Mouse (Mus musculus) limb, embryonic 12.5 days (tissue): ENCODE measurements at regions not wholly inside any gene's neighbourhood (a gene's known extent, or its start where the extent isn't known, plus 50 kb on each side); places are given as distances from the start of the nearest gene placed in this dataset.

Experiments used
- ATAC-seq: fragments of 200-750 bp; cut with Nextera tagmentation; 2 replicates; pipeline ENCODE4 v1.8.0; 2017; ENCODE audit warnings: low read depth, moderate TSS enrichment; ENCODE audit not compliant: insufficient number of reproducible peaks, insufficient read depth, low FRiP score, low TSS enrichment
- H3K27ac ChIP-seq: fragments of 300-500 bp; sonication (generic); 2 replicates; pipeline ENCODE4 v1.5.1; 2016; ENCODE audit warnings: mild to moderate bottlenecking, moderate library complexity
- H3K27me3 ChIP-seq: fragments of 300-500 bp; sonication (generic); 2 replicates; pipeline ENCODE4 v1.6.1; 2016; ENCODE audit warnings: mild to moderate bottlenecking, moderate library complexity
- H3K36me3 ChIP-seq: fragments of 300-500 bp; sonication (generic); 2 replicates; pipeline ENCODE4 v1.6.1; 2016; ENCODE audit warnings: mild to moderate bottlenecking, moderate library complexity
- H3K4me1 ChIP-seq: fragments of 300-500 bp; sonication (generic); replicated peaks from 2 replicates; pipeline ENCODE4 v1.6.1; 2016
- H3K4me2 ChIP-seq: fragments of 300-500 bp; sonication (generic); 2 replicates; pipeline ENCODE4 v1.6.1; 2016; ENCODE audit warnings: mild to moderate bottlenecking, moderate library complexity
- H3K4me3 ChIP-seq: fragments of 300-500 bp; sonication (generic); replicated peaks from 2 replicates; pipeline ENCODE4 v1.5.1; 2016; ENCODE audit warnings: mild to moderate bottlenecking
- H3K9ac ChIP-seq: fragments of 300-500 bp; sonication (generic); replicated peaks from 2 replicates; pipeline ENCODE4 v1.6.1; 2016; ENCODE audit warnings: mild to moderate bottlenecking, moderate library complexity
- H3K9me3 ChIP-seq: fragments of 300-500 bp; sonication (generic); 2 replicates; pipeline ENCODE4 v1.6.1; 2016; ENCODE audit warnings: mild to moderate bottlenecking, moderate library complexity
- WGBS: fragments of 180-500 bp; shearing (Covaris S2); methylation state at CpG from one replicate; pipeline ENCODE4 v1.1.7; 2016; 5-methylcytosine and 5-hydroxymethylcytosine counted together

DNA sequence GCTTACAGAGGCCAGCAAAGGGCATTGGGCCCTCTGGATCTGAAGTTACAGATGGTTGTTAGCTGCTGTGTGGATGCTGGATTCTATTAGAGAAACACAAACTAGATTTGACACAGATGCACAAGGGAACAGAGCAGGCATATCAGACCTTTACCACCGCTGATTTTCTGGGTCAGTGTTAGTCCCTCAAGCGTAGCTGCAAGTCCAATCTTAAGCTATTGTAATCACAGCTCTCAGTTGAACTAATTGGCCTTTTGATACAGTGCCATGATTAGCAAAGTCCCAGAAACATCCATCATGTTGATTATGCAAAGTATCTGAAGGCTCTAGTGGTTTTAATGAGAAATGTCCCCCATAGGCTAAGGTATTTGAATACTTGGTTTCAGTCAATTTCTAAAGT, 54.2 kb upstream of the Plppr5 start:
- no peak for ATAC-seq
- no peak overlapping the region for H3K9ac ChIP-seq
- H3K27me3 ChIP-seq, result no peaks in the 10 kb centered on the region
- no peak overlapping the region for H3K27ac ChIP-seq
- no peaks in the 10 kb centered on the region for H3K36me3 ChIP-seq
- no peak overlapping the region for H3K4me3 ChIP-seq
- no peaks in the 10 kb centered on the region for H3K4me1 ChIP-seq
- WGBS, result 74% methylated on average over 2 of the region's 2 CpGs
- H3K4me2 ChIP-seq, result no peak overlapping the region
- no peaks in the 10 kb centered on the region for H3K9me3 ChIP-seq

DNA sequence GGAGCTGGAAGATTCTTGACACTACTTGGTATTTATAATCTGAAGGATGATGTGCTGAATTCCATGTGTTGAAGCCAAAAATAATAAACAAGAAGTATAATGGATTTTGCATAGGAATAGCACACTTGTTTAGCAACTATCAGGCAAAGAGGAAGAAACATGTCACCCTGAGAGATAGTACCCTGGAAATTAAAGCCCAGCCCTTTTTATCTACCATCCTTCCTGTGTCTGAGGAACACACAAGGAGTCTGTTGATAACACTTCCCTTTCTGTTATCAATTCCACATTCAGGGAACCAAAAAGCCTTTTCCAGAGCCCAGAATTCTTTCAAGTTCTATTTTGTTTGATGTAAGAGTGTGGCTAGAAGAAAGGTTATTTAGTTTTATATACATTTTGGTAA, 66.5 kb upstream of the Plppr5 start:
- Histone ChIP-seq H3K4me2 (no peak overlapping the region), H3K27me3 (no peaks in the 10 kb centered on the region), H3K4me1 (no peaks in the 10 kb centered on the region), H3K36me3 (no peaks in the 10 kb centered on the region), H3K9ac (no peak overlapping the region), H3K4me3 (no peak overlapping the region), H3K27ac (no peak overlapping the region), H3K9me3 (no peaks in the 10 kb centered on the region)
- no peak for ATAC-seq

DNA sequence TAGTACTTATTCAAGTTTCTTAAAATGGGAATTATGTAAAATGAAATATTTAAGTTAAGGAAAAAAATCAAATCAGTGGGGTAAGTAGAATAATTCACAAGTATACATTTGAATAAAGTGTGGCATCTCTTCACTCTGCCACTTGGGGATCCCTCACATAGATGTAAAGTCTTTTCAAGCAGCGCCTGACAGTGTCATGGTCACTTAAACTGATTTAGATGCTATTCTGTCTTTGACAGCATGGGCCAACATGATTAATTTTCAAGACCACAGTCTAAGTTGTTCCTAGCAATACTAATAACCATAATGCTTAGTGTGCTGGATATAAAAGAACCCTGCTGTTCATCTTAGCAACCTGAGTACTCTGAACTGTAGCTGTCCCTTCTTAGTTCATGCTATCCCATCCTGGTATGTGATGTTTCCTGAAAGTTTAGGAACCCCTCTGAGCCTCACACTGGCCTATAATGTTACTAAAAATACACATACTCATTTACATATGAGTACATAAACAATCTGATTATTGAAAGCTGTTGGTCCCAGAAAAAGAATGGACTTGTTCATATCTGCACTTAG, 68.4 kb upstream of the Plppr5 start:
- no peak for ATAC-seq
- no peaks in the 10 kb centered on the region for H3K36me3 ChIP-seq
- H3K4me3 ChIP-seq, result no peak overlapping the region
- no peak overlapping the region for H3K9ac ChIP-seq
- WGBS, result 78% methylated on average over 1 of the region's 1 CpGs
- no peak overlapping the region for H3K4me2 ChIP-seq
- no peak overlapping the region for H3K27ac ChIP-seq
- H3K9me3 ChIP-seq, result no peaks in the 10 kb centered on the region
- H3K4me1 ChIP-seq, result no peaks in the 10 kb centered on the region
- H3K27me3 ChIP-seq, result no peaks in the 10 kb centered on the region

DNA sequence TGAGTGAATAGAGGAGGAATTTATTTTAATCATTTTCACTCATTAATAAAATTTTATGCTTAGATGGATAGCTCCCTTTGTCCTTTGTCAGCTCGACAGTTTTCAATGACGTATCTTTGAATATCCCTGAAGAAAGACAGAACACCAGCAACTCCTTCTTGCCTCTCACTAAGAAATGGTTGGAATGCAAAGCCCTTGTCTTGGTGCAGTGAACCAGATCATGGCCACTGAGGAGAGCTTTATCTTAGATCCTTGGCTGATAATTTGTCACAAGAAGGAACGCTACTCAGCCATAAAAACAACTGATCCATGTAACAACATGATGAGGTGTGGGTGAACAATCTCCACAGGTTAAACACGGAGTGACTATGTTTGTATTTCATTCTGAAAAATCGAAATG, 73.5 kb upstream of the Plppr5 start:
- H3K4me2 ChIP-seq, result no peak overlapping the region
- WGBS, result 71% methylated on average over 5 of the region's 5 CpGs
- no peak for ATAC-seq
- no peaks in the 10 kb centered on the region for H3K9me3 ChIP-seq
- no peak overlapping the region for H3K27ac ChIP-seq
- H3K27me3 ChIP-seq, result no peaks in the 10 kb centered on the region
- H3K4me1 ChIP-seq, result no peaks in the 10 kb centered on the region
- H3K9ac ChIP-seq, result no peak overlapping the region
- H3K4me3 ChIP-seq, result no peak overlapping the region
- H3K36me3 ChIP-seq, result no peaks in the 10 kb centered on the region

DNA sequence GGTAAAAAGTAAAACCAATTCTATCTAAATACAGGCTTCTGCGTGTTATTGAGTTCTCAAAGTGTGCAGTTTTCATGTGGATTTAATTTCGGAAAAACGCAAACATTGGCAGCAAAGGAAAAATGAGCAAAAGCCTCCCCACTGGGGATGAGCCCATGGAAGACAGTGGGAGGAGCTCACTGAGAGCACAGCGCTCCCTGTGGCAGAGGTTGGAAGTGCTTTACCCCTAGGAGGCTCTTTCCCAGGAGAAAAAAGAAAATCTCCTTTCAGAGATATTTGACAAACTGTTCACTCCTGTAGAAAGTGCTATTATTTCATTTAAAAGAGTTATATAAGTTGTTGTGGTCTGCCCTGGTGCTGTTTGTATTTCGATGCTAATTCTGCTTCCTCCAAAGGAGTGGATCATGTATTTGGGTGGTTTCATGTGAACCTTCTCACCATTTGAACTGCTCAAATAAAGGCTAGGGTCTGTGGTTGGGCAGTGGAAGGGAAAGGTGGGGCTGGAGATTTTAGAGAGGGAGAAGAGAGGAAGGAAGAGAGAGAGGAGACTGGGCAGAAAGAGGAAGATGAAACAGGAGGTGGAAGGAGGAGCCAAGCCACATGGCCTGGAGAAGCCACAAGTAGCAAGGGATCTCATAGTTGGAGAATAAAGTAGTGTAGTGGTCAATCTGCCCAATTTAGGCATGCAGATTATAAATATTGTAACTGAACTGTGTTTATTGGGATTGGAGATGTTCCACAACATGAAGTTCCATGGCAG, 76.3 kb upstream of the Plppr5 start:
- no peak overlapping the region for H3K4me3 ChIP-seq
- WGBS, result 81% methylated on average over 5 of the region's 5 CpGs
- no peaks in the 10 kb centered on the region for H3K4me1 ChIP-seq
- H3K4me2 ChIP-seq, result no peak overlapping the region
- H3K27ac ChIP-seq, result no peak overlapping the region
- H3K9ac ChIP-seq, result no peak overlapping the region
- no peaks in the 10 kb centered on the region for H3K36me3 ChIP-seq
- no peak for ATAC-seq
- H3K9me3 ChIP-seq, result no peaks in the 10 kb centered on the region
- H3K27me3 ChIP-seq, result no peaks in the 10 kb centered on the region

DNA sequence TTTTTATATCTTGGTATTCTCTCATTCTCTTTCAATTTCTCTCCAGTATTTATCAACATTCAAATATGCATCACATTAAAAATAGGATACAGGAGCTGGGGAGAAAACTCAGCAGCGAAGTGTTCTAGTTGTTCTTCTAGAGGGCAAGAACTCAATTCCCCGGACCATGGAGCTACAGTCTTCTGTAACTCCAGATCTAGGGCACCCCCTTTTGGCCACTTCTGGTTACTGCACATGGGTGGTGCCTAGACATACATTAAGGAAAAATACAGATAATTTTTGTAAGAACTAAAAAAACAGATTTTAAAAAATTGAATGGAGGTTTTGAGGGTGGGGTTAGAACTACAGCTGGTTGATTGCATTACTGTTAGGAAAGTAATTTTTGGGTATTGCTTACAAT, 80.5 kb upstream of the Plppr5 start:
- Histone ChIP-seq H3K27me3 (no peaks in the 10 kb centered on the region), H3K9me3 (peaks cover 4% of the 10 kb centered on the region; the same call in 1 of the 2 replicates), H3K4me2 (no peak overlapping the region), H3K4me3 (no peak overlapping the region), H3K36me3 (no peaks in the 10 kb centered on the region), H3K9ac (no peak overlapping the region), H3K4me1 (no peaks in the 10 kb centered on the region), H3K27ac (no peak overlapping the region)
- ATAC-seq, result no peak
- 59% methylated on average over 2 of the region's 2 CpGs for WGBS

DNA sequence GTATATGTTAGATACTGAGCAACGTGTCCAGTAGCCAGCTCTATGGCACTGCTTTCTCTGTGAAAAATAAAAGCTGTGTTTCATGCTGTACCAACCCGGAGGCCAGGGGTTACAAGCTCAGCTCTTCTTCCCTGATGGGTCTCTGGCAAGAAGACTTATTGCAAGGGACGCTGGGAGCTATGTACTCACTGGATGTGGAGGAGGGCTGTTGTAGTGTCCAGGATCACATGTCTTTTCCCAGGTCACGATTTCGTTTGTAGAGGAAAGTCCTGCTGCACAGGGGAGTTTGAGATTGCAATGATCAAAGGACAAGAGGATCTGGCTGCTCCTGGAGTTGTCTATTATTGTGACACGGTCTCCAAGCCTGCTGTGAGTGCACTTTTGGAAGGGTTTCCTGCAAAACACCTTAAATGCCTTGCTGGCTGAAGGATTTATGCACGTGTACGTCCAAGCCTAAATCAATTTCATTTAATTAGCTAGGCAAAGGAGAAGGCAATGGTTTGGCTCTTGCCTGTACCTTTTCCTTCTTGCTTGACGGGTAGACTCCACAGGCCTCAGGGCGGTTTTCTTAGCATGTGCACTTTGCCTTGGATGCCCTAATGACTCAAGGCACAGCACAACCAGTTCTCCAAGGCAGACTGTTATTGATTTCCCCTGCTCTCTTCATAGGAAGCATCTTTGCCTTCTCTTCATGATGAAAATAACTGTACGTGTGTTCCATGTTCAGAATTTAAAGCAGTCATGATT, 87.2 kb upstream of the Plppr5 start:
- no peak overlapping the region for H3K4me2 ChIP-seq
- H3K9me3 ChIP-seq, result peaks cover 4% of the 10 kb centered on the region; the same call in 1 of the 2 replicates
- no peak for ATAC-seq
- WGBS, result 64% methylated on average over 11 of the region's 11 CpGs
- H3K27ac ChIP-seq, result no peak overlapping the region
- no peaks in the 10 kb centered on the region for H3K4me1 ChIP-seq
- no peak overlapping the region for H3K9ac ChIP-seq
- H3K27me3 ChIP-seq, result no peaks in the 10 kb centered on the region
- H3K4me3 ChIP-seq, result no peak overlapping the region
- no peaks in the 10 kb centered on the region for H3K36me3 ChIP-seq

DNA sequence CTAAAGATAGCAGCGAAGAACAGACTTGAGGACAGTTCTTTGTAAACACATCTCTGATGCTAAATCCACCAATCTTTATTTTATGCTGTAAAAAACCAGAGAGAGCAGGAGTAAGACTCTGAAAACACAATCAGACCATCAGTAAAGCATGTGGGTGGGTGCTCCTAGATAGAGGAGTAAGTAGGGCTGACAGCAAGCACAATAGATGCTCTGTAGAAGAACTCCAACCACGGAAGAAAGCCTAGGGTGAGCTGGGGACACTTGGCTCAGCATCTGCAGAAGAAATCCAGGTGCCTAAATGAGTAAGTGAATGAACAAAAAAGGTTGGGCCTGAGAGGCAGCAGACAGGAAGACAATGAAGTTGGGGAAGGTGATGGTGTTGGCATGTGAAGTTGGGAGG, 88.3 kb upstream of the Plppr5 start:
- Histone ChIP-seq H3K4me2 (no peak overlapping the region), H3K4me1 (no peaks in the 10 kb centered on the region), H3K27me3 (no peaks in the 10 kb centered on the region), H3K36me3 (no peaks in the 10 kb centered on the region), H3K4me3 (no peak overlapping the region), H3K9me3 (peaks cover 4% of the 10 kb centered on the region; the same call in 1 of the 2 replicates), H3K27ac (no peak overlapping the region), H3K9ac (no peak overlapping the region)
- ATAC-seq, result no peak
- WGBS, result 88% methylated on average over 2 of the region's 2 CpGs

DNA sequence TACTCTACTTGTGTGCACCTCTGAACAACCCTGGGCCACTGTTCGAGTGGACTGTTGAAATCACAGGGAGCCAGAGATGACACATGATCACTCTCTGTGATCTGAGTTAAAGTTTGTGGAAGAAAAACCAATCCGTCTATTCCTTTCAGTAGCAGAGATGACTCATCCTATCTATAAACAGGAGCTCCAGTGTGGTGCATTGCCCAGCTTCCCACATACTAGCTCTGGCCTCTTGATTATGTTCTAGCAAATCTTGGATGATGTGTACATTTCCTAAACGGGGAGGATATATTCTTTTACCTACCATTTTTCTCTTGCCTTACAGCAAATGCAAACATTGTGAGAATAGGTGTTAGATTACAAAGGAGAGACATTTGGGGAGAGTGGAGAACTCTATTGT, 94.5 kb upstream of the Plppr5 start:
- no peak overlapping the region for H3K4me3 ChIP-seq
- no peak overlapping the region for H3K9ac ChIP-seq
- 79% methylated on average over 3 of the region's 3 CpGs for whole genome bisulfite sequencing
- H3K9me3 ChIP-seq, result no peaks in the 10 kb centered on the region
- ATAC-seq, result no peak
- H3K4me2 ChIP-seq, result no peak overlapping the region
- H3K4me1 ChIP-seq, result no peaks in the 10 kb centered on the region
- H3K27ac ChIP-seq, result no peak overlapping the region
- H3K27me3 ChIP-seq, result no peaks in the 10 kb centered on the region
- H3K36me3 ChIP-seq, result no peaks in the 10 kb centered on the region

DNA sequence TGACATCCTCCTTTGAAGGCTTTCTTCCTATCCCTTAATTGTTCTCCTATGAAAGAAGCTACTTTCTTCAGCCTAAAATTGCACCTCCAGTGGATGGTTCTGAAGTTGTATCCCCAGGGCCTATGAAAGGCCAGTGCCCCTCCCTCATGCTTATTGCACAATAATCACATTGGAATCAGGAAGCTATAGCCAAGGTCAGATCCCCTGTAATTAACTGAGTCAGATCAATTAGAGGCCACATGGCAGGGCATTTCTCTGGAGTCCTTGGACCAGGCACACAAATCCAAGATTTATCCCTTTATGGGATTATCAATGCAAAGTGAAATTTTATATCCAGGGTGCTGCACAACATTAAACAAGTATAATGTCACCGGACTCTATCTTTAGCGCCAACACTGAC, 98.8 kb upstream of the Plppr4 start:
- H3K27me3 ChIP-seq, result no peaks in the 10 kb centered on the region
- no peak overlapping the region for H3K27ac ChIP-seq
- H3K36me3 ChIP-seq, result no peaks in the 10 kb centered on the region
- H3K9ac ChIP-seq, result no peak overlapping the region
- WGBS, result 84% methylated on average over 2 of the region's 2 CpGs
- H3K4me3 ChIP-seq, result no peak overlapping the region
- no peak overlapping the region for H3K4me2 ChIP-seq
- no peak for ATAC-seq
- H3K4me1 ChIP-seq, result no peaks in the 10 kb centered on the region
- no peaks in the 10 kb centered on the region for H3K9me3 ChIP-seq

DNA sequence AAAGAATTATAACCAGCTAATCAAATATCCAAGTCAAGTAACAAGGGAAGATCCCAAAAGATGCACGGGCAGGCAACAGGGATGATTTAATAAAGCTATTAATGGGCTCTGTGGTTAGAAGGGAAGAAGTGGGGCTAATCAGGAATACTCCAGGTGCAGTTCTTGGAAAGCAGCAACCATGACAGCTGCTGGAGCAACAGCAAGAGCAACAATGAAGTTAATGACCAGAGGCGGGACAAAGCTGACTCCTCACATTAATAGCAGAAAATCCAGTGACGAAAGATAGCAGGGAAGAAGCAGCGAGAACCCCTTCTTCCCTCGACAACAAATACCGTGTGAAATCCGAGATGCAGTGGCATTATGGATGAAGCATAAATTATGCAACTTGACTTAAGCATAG, 89.9 kb upstream of the Plppr4 start:
- 77% methylated on average over 7 of the region's 7 CpGs for WGBS
- no peak overlapping the region for H3K4me3 ChIP-seq
- H3K36me3 ChIP-seq, result no peaks in the 10 kb centered on the region
- no peaks in the 10 kb centered on the region for H3K9me3 ChIP-seq
- no peak overlapping the region for H3K4me2 ChIP-seq
- no peak overlapping the region for H3K27ac ChIP-seq
- no peak for ATAC-seq
- H3K27me3 ChIP-seq, result no peaks in the 10 kb centered on the region
- H3K4me1 ChIP-seq, result no peaks in the 10 kb centered on the region
- no peak overlapping the region for H3K9ac ChIP-seq
